Mouse (Mus musculus) hindbrain, embryonic 14.5 days (tissue): Measurements from ENCODE around the gene Fam83e. TPM values are rescaled to one million over a fixed set of nuclear protein-coding genes. Genes with fewer than 3 reads are reported as not detected.
A peak's percentile ranks its signal among the peaks of the same experiment; 100 is the strongest.

Experiments used
- ATAC-seq: fragments of 200-750 bp; cut with Nextera tagmentation; 2 replicates; pipeline ENCODE4 v1.8.0; 2017; ENCODE audit warnings: moderate number of reproducible peaks, mild to moderate bottlenecking, moderate TSS enrichment, moderate library complexity; ENCODE audit not compliant: low FRiP score
- DNase-seq: peaks from one replicate; pipeline ENCODE4 v3.0.0-alpha.2; 2015; ENCODE audit warnings: low spot score
- H3K27ac ChIP-seq: fragments of 300-500 bp; sonication (generic); 2 replicates; pipeline ENCODE4 v1.5.1; 2014; ENCODE audit warnings: mild to moderate bottlenecking, moderate library complexity
- H3K27me3 ChIP-seq: fragments of 300-500 bp; sonication (generic); 2 replicates; pipeline ENCODE4 v1.6.1; 2014; ENCODE audit warnings: mild to moderate bottlenecking, low read length, mixed read lengths; ENCODE audit not compliant: control insufficient read depth, insufficient read depth
- H3K36me3 ChIP-seq: fragments of 300-500 bp; sonication (generic); replicated peaks from 2 replicates; pipeline ENCODE4 v1.6.1; 2014; ENCODE audit not compliant: control insufficient read depth, insufficient read depth
- H3K4me1 ChIP-seq: fragments of 300-500 bp; sonication (generic); replicated peaks from 2 replicates; pipeline ENCODE4 v1.6.1; 2014; ENCODE audit warnings: antibody characterized with exemption, low read length, mixed read lengths; ENCODE audit not compliant: control insufficient read depth, insufficient read depth
- H3K4me2 ChIP-seq: fragments of 300-500 bp; sonication (generic); replicated peaks from 2 replicates; pipeline ENCODE4 v1.6.1; 2014; ENCODE audit warnings: mild to moderate bottlenecking, moderate library complexity
- H3K4me3 ChIP-seq: fragments of 300-500 bp; sonication (generic); replicated peaks from 2 replicates; pipeline ENCODE4 v1.5.1; 2014; ENCODE audit warnings: mild to moderate bottlenecking, low read length
- H3K9ac ChIP-seq: fragments of 300-500 bp; sonication (generic); 2 replicates; pipeline ENCODE4 v1.6.1; 2014
- H3K9me3 ChIP-seq: fragments of 300-500 bp; sonication (generic); 2 replicates; pipeline ENCODE4 v1.6.1; 2016; ENCODE audit warnings: low read length; ENCODE audit not compliant: control insufficient read depth
- WGBS: fragments of 180-500 bp; shearing (Covaris S2); extraction: QIAGEN DNeasy Blood & Tissue Kit; methylation state at CpG from one replicate; pipeline ENCODE4 v1.1.7; 2014; 5-methylcytosine and 5-hydroxymethylcytosine counted together
- polyA plus RNA-seq: library from polyadenylated mRNA; unstranded; fragments of >200 nt; fragmentation: Nextera tagmentation; extraction: Ambion mirVana; gene quantifications from 2 replicates; pipeline ENCODE4 v1.2.1, GENCODE M21; 2014

Fam83e gene
- polyA plus RNA-seq, 1 experiment from 2014 or later: 0.17 TPM

GRCm38 (mm10) chr7:45725713-45726112 lies 4.7 kb downstream of the Fam83e start, which contains the start of gene Spaca4:
Spaca4 (minus strand) TSS chr7:45725813.
- H3K36me3 ChIP-seq: peaks cover 67% of the 10 kb centered on the region
- H3K4me2 ChIP-seq: no peak within 1 kb of the TSS
- H3K9me3 ChIP-seq: no peaks in the 10 kb centered on the region
- 92% methylated on average over 11 of the region's 11 CpGs for WGBS
- no peak within 1 kb of the TSS for H3K27ac ChIP-seq
- no peaks in the 10 kb centered on the region for H3K27me3 ChIP-seq
- no peak within 1 kb of the TSS for H3K4me3 ChIP-seq
- no peak for ATAC-seq
- no peak for DNase-seq
- no peak within 1 kb of the TSS for H3K9ac ChIP-seq
- no peaks in the 10 kb centered on the region for H3K4me1 ChIP-seq

- Histone ChIP-seq H3K36me3 (peaks cover 60% of the 10 kb centered on the region), H3K9ac (no peak overlapping the region), H3K27ac (no peak overlapping the region), H3K27me3 (no peaks in the 10 kb centered on the region), H3K4me2 (no peak overlapping the region), H3K9me3 (no peaks in the 10 kb centered on the region), H3K4me3 (no peak overlapping the region), H3K4me1 (no peaks in the 10 kb centered on the region)
- WGBS: 95% methylated on average over 10 of the region's 10 CpGs
- DNase-seq (no peak), ATAC-seq (no peak)
Measured at GRCm38 (mm10) chr7:45726419-45726818, 5.4 kb downstream of the Fam83e start.

DNA sequence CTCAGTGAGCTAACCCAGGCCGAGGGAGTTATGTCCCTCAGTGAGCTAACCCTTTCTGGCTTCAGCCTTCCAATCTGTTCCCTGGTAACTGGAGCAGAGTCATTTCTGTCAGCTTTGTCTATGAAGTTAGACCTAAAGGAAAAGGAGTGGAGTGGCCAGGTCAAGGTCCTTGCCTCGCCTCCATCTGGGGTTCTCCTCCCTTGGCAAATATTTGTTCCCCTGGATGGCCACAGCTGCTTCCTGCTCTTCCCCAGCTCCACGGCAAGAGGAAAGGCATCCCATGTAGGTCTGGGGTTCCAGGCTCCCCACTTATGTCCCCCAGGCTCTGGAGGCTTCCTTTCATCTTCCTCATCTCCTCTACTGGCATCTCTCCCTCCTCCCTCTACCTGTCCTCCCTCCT lies 6.6 kb downstream of the Fam83e start:
- Histone ChIP-seq H3K9me3 (no peaks in the 10 kb centered on the region), H3K4me1 (no peaks in the 10 kb centered on the region), H3K36me3 (peaks cover 48% of the 10 kb centered on the region), H3K4me2 (no peak overlapping the region), H3K27ac (no peak overlapping the region), H3K4me3 (no peak overlapping the region), H3K27me3 (no peaks in the 10 kb centered on the region), H3K9ac (no peak overlapping the region)
- ATAC-seq (no peak), DNase-seq (no peak)
- WGBS: 86% methylated on average over 3 of the region's 3 CpGs

DNA sequence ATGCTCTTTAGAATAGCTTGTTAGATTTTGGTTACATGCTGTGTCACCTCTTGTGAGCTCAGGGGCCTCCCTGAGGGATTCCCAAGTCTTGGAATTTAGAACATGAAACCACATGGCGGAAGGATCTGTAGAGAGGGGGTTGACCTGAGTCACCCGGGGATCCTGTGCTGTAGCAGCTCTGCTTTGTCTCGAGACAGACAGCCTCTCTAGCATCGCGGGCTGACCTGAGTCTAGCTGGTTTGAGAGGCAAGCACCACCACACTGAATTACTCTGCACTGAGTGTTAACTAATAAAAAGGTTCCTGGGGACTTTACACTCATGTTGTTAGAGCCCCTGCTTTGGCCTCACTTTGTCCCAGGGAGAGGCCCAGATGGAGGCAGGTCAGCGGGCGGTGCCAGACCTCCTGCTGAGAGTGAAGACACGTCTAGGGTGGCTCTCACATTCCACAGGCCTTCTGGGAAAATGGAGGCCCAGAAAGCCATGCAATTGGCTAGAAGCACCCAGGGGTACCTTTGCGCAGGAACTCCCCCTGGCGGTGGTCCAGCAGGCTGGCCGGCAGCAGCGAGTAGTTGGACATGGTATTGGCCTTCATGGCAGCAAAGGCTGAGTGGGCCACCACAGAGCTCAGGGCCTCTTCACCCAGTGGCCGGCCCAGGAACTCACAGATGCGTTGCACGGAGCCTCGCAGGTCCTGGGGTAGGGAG lies 9.9 kb downstream of the Fam83e start:
- H3K36me3 ChIP-seq: peaks cover 17% of the 10 kb centered on the region
- H3K9me3 ChIP-seq: no peaks in the 10 kb centered on the region
- DNase-seq (no peak), ATAC-seq (no peak)
- 18% methylated on average over 16 of the region's 16 CpGs for WGBS
- no peak overlapping the region for H3K4me3 ChIP-seq
- no peaks in the 10 kb centered on the region for H3K27me3 ChIP-seq
- no peak overlapping the region for H3K27ac ChIP-seq
- no peak overlapping the region for H3K4me2 ChIP-seq
- H3K9ac ChIP-seq: no peak overlapping the region
- no peaks in the 10 kb centered on the region for H3K4me1 ChIP-seq

- Histone ChIP-seq H3K4me1 (no peaks in the 10 kb centered on the region), H3K4me3 (no peak overlapping the region), H3K27ac (no peak overlapping the region), H3K36me3 (no peaks in the 10 kb centered on the region; the same call in 1 of the 2 replicates), H3K9ac (no peak overlapping the region), H3K27me3 (no peaks in the 10 kb centered on the region), H3K9me3 (no peaks in the 10 kb centered on the region), H3K4me2 (no peak overlapping the region)
- WGBS: 85% methylated on average over 5 of the region's 5 CpGs
- ATAC-seq (no peak), DNase-seq (no peak)
Measured at GRCm38 (mm10) chr7:45733477-45733876, 12.5 kb downstream of the Fam83e start.

GRCm38 (mm10) chr7:45739162-45739763 lies 18.3 kb downstream of the Fam83e start:
- no peaks in the 10 kb centered on the region for H3K9me3 ChIP-seq
- ATAC-seq (peak; percentile 82; the same call in 1 of the 2 replicates), DNase-seq (peak; percentile 88)
- no peak overlapping the region for H3K27ac ChIP-seq
- no peak overlapping the region for H3K4me2 ChIP-seq
- H3K36me3 ChIP-seq: no peaks in the 10 kb centered on the region
- 6% methylated on average over 9 of the region's 9 CpGs for WGBS
- no peak overlapping the region for H3K9ac ChIP-seq
- no peak overlapping the region for H3K4me3 ChIP-seq
- no peaks in the 10 kb centered on the region for H3K4me1 ChIP-seq
- no peaks in the 10 kb centered on the region for H3K27me3 ChIP-seq

DNA sequence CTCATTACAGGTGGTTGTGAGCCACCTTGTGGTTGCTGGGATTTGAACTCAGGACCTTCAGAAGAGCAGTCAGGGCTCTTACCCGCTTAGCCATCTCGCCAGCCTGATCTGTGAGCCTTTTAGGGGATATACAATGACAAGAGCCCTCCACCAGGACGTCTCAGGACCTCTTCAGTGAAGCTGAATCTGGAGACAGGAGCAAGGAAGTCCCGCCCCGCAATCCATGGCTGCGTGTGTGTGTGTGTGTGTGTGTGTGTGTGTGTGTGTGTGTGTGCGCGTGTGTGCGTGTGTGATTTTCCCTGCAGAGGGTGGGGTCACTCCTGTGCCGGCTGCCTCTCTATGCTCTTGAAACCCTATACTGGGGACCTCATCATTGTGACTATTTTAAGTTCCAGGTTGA lies 18.8 kb downstream of the Fam83e start:
- Histone ChIP-seq H3K4me1 (no peaks in the 10 kb centered on the region), H3K27ac (no peak overlapping the region), H3K4me2 (no peak overlapping the region), H3K9me3 (no peaks in the 10 kb centered on the region), H3K36me3 (no peaks in the 10 kb centered on the region), H3K27me3 (no peaks in the 10 kb centered on the region), H3K4me3 (no peak overlapping the region), H3K9ac (no peak overlapping the region)
- 67% methylated on average over 10 of the region's 10 CpGs for WGBS
- DNase-seq: no peak
- no peak for ATAC-seq

- no peaks in the 10 kb centered on the region for H3K27me3 ChIP-seq
- ATAC-seq: no peak
- H3K36me3 ChIP-seq: no peaks in the 10 kb centered on the region
- no peaks in the 10 kb centered on the region for H3K9me3 ChIP-seq
- WGBS: 84% methylated on average over 12 of the region's 12 CpGs
- H3K9ac ChIP-seq: no peak overlapping the region
- H3K4me2 ChIP-seq: no peak overlapping the region
- H3K4me1 ChIP-seq: no peaks in the 10 kb centered on the region
- no peak overlapping the region for H3K4me3 ChIP-seq
- H3K27ac ChIP-seq: no peak overlapping the region
- DNase-seq: no peak
Measured at GRCm38 (mm10) chr7:45741308-45741707, 20.3 kb downstream of the Fam83e start.

- peak overlapping the region; percentile 18; the same call in 1 of the 2 replicates for H3K4me2 ChIP-seq
- no peaks in the 10 kb centered on the region for H3K27me3 ChIP-seq
- no peak for ATAC-seq
- DNase-seq: no peak
- H3K27ac ChIP-seq: no peak overlapping the region
- no peaks in the 10 kb centered on the region for H3K9me3 ChIP-seq
- 37% methylated on average over 11 of the region's 11 CpGs for WGBS
- no peak overlapping the region; the same call in 1 of the 2 replicates for H3K9ac ChIP-seq
- no peaks in the 10 kb centered on the region for H3K36me3 ChIP-seq
- H3K4me1 ChIP-seq: no peaks in the 10 kb centered on the region
- H3K4me3 ChIP-seq: no peak overlapping the region
Measured at GRCm38 (mm10) chr7:45741777-45742176, 20.8 kb downstream of the Fam83e start.
